Mouse (Mus musculus) lung, postnatal 25 days (tissue): ENCODE data around the gene Gm36210.

Experiments
- DNase-seq: peaks from one replicate; pipeline ENCODE4 v3.0.0; 2022; ENCODE audit warnings: low spot score

Gene Gm36210

DNA sequence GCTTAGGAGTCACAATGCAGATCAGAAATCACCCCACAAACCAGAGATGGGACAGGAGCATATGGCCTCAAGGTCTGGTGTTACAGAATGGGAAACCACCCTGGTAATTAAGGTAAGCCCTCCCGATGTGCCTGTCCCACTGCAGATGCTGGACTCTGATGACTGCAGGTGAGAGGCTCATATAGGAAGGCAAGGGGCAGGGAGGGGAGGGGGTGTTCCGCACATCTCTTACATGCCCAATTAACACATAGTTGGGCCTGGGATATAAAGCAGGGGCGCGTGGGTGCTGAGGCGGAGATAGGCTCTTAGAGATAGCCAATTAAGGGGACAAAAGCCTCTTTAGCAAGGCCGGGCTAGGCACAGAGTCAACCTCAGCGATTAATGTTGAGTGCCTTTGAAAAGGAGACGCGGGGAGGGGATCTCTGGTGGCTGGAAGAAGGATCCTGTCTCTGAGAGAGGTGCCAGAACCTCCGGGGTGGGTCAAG lies at the start of gene Gm36210:
Gm36210 (minus strand) TSS at position 51 of the 485 bp plus-strand sequence.
- no peak for DNase-seq

DNA sequence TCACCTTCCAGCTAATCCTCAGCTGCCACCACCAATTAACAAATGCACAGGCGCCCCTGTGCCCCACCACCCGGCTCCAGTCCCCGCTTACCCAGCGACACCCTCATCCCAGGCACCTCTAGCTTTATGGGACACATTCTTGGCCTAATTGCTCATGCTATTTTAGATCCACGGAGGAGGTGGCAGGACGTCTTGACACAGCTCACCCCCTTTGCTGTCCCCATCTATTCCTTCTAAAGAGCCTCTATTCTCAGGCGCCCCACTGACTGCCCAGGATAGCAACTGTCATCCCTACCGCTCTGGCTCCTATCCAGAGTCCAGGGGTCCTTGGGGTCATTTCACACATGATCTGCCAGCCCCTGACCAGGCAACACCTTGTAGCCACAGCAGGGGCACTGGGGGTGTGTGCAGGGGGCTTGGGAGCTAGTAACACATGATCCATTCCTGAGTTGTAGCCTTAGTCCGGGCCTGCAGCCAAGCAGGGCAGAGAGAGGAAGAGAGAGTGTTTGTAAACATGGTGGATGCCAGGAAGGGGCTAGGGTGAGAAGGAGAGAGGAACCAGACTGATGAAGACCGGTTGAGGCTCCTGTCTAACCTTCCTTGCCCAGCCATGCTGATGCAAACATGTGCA lies 47.6 kb upstream of the Gm36210 start:
- no peak for DNase-seq

GRCm38 (mm10) chr7:4950561-4951342 lies 44.4 kb upstream of the Gm36210 start:
- DNase-seq = peak; percentile 42

GRCm38 (mm10) chr7:4948386-4948785 lies 42.1 kb upstream of the Gm36210 start:
- DNase-seq = no peak

DNA sequence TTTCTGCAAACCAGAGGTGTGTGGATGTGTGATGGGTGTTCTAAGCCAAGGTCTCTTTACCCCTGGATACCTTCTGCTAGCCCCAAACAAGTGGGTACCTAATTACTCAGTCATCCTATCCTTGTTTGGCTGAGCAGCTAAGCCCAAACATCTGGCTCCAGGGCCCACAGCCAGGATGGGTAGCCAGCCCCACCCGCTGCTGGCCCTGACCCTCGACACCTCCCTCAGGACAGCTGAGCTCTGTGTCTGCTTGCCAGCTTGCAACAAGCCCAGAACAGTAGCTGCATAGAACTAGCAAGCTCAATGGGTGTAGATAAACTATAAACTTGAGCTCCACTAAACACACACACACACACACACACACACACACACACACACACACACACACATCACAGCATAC lies 41.5 kb upstream of the Gm36210 start:
- DNase-seq = peak; percentile 51

DNA sequence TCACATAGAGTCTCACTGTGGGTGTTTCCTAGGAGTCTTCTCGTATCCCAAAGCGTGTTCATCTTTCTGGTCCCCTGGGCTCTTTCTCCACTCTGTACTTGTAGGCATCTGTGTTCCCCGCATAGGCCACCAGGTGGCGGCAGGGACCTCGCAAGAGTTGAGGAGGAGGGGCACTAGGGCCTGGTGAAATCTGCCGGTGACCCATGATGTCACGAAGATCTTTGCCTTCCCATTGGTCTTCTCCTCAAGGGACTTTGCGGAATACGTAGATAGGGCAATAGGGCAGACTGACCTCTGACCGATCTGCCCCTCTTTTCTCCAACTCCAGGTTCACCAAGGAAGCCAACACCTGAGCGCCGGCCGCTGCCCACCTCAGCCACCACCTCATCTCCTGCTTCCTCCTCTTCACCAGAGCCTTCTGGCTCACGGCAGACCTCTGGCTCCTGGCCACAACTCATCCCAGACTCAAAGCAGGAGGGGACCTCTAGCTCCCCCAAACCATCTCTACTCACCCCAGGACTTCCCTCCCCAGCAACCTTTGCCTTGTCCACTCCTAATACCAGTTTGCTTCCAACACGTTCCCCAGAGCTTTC lies 37.0 kb upstream of the Gm36210 start:
- DNase-seq = peak; percentile 95

GRCm38 (mm10) chr7:4942673-4943072 lies 36.4 kb upstream of the Gm36210 start:
- no peak for DNase-seq

DNA sequence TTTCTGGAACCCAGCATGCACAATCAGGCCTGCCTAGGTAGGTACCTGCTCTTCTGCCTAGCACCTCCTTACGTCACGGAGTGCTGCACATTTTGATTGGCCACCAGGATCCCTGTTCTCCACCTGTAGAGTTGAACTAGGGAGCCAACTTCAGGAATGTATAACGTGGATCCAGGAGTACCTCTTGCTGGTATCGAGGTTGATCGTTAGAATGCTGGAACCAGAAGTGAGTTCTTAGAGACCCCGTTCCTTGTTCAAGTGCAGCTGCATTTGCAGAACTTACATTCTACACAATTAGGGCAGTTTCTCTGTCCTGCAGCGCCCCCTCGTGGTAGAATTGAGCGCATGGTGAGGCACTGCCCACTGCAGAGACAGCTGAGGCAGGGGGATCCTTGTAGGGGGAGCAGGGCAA lies 33.8 kb upstream of the Gm36210 start:
- DNase-seq = peak; percentile 83

DNA sequence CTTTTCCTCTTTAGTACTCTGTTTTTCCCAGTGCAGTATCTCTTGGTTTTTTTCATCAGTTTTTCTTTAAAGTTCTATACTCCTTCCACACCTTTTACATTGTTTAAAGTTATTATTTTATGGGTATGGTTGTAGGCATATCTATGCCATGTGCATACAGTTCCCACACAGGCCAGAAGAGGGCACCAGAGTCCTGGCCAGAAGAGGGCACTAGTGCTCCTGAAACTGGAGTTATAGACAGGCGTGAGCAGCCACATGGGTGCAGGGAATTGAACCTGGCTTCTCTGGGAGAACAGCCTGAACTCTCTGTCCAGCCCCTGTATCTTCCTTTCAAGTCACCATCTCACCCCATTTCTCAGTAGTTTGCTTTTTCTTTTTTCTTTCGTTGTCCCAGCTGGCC lies 32.1 kb upstream of the Gm36210 start:
- peak; percentile 77 for DNase-seq

DNA sequence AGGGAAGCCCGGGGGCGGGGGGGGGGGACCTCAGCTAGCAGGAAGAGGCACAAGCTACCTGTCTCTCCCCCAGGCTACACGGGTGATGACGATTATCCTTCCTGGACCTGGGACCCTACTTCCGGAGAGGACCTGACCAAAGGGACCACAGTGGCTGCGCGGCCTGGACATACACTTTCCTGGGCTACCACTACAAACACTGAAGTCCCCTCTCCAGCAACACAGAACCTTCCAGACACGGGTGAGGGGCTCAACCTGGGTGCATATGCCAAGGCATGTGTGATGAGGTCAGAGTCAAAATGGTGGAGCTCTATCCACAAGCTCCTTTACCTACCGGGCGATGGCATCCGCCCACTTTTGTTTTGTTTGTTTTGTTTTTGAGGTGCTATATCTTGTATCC lies 31.1 kb upstream of the Gm36210 start:
- no peak for DNase-seq

DNA sequence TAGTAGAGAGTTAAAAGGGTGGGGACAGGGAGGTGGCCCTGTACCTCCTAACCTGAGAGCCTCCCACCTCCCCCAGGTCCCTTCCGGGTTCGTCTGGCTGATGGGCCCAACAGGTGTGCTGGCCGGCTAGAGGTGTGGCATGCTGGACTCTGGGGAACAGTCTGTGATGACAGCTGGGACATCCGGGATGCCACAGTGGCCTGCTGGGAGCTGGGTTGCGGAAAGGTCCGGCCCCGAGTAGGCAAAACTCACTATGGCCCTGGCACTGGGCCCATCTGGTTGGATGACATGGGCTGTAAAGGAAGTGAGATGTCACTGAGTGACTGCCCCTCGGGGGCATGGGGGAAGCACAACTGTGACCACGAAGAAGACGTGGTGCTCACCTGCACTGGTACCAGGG lies 30.5 kb upstream of the Gm36210 start:
- DNase-seq = no peak

DNA sequence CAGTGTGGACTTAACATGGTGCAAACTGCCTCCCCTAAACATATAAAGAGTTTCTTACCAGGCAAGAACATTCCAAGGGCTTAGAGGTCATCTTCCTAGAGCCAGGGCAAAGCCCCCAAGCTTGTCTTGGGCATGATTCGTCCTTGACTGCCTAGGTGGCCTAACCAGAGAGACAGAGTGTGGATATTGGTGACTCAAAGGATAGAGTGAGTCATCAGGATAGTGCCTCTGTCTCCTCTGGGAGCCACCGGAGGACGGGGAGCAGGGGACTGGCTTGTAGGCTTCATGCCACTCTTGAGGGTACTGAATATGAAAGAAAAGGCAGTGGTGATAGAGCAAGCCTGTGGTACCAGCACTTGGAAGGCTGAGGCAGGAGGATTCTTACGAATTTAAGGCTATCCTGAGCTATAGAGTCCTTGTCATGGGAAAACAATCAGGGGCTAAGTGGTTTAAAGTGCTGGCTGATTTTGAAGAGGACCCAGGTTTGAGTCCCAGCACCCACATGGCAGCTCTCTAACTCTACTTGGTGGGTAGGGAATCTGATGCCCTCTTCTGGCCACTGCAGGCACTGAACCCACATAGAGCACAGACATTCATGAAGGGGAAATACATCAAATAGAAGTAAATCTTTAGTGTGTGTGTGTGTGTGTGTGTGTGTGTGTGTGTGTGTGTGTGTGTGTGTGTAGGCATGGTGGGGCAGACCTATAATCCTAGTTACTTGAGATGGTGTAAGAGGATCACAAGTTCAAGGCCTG lies 28.0 kb upstream of the Gm36210 start:
- no peak for DNase-seq

DNA sequence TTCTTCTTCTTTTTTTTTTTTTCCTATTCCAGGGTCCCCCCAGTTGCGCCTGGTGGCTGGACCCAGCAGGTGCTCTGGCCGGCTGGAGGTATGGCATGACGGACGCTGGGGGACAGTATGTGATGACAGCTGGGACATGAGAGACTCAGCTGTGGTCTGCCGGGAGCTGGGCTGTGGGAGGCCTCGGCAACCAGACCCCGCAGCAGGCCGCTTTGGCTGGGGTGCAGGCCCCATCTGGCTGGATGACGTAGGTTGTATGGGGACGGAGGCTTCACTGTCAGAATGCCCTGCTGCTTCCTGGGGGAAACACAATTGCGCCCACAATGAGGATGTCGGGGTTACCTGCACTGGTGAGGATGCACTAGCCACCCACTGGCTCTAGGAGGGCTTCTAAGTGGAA lies 26.8 kb upstream of the Gm36210 start:
- DNase-seq = no peak

DNA sequence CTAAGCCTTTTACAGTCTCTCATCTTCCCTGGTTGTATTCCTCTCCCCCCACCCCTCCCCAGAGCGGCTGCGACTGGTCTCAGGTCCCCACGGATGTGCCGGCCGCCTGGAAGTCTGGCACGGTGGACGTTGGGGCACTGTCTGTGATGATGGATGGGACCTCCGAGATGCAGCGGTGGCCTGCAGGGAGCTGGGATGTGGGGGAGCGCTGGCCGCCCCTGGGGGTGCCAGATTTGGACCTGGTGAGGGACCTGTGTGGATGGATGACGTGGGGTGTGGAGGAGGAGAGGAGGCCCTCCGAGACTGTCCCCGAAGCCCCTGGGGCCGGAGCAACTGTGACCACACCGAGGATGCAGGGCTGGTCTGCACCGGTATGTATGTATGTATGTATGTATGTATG lies 22.0 kb upstream of the Gm36210 start:
- no peak for DNase-seq

DNA sequence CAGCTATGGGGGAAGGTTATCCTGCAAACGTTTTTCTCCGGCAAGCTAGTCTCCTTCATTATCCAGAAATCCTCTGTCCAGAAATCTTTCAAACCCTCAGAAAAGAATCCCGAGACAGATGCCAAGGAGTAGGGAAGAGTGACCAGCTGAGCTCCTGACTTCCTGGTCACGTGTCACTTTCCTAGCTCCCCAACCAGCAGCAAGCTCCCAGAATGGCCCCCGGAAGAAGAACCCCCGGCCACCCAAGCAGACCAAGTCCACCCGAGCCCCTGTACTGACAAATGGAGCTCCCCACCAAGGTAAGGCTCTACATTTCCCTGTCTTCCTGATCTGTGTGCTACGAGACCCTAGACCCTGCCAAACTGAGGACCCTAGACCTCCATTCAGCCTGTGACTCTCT lies 21.4 kb upstream of the Gm36210 start:
- DNase-seq = no peak

GRCm38 (mm10) chr7:4926849-4927248 lies 20.5 kb upstream of the Gm36210 start:
- DNase-seq = no peak

- DNase-seq = no peak
Observed at GRCm38 (mm10) chr7:4925441-4926381, 19.4 kb upstream of the Gm36210 start, which contains the start of gene Ssc5d. TSS of gene Ssc5d (plus strand) at chr7:4925785.

GRCm38 (mm10) chr7:4924891-4925301 lies 18.6 kb upstream of the Gm36210 start:
- DNase-seq = peak; percentile 42

DNA sequence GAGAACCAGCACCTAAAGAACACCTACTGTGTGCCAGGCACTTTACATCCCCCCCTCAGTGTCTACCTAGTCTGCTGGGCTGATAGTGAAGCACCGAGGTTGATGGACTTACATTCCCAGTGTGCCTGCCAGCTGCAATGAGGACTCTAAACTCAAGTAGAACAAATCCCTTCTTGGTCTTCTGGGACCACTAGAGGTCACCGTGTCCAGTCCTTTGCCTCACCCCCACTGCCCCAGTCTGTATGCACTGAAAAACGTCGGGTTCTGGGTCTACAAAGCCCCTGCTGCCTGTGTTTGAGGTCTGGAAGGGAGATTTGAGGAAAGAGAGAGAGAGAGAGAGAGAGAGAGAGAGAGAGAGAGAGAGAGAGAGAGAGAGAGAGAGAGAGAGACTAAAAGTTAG lies 18.2 kb upstream of the Gm36210 start:
- no peak for DNase-seq

DNA sequence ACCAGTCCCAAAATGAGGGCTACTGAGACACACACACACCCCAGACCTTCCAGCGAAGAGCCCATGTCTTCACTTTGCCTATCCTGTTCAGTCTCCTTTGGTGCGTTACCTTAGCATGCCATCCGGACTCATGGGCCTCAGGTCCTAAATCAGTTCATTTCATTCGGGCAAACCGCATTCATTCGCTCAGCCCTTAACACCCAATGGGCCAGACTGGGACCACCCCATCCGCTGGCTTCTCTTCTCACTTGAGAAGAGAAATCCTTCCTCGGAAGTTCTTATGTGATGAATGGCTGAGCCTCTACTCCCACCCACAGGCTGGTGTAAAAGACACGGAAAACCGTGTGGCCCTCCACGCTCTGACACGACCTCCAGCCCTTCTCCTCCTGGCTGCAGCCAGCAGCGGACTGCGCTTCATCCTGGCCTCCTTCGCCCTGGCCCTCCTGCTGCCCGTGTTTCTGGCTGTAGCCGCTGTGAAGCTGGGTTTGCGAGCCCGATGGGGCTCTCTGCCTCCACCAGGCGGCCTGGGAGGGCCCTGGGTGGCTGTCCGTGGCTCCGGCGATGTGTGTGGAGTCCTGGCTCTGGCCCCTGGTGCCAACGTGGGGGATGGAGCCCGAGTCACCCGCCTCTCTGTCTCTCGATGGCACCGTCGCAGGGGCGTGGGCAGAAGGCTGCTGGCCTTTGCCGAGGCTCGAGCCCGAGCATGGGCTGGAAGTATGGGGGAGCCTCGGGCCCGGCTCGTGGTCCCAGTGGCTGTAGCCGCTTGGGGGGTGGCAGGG lies 17.5 kb upstream of the Gm36210 start:
- DNase-seq = no peak
